Comparison of ENCODE assay signal across 23 mouse cellular contexts in genomic region chr16:43668294-43668693, GRCm38 (mm10). TPM values are rescaled to one million over a fixed set of nuclear protein-coding genes. Genes with fewer than 3 reads are reported as not detected.
DNase-seq lines count a peak whose midpoint lies in the region; ATAC-seq and TF ChIP-seq lines count a peak whose summit lies in the region.
"Had no signal": no experiment of that assay in that cellular context is flagged by ENCODE, and none has a peak within 500 bp of the region (broad histone marks: within the 10 kb centered on the region; RNA-seq: fewer than 3 reads in every experiment).

No protein-coding gene starts in this region.

- intact Hi-C loops in gastrocnemius, postnatal 36 days (cut with DNase I): no loop called here
- intact Hi-C loops in left cerebral cortex, postnatal 4 days (cut with DNase I): no loop called here

- peak overlapping the region; percentile 82 for H3K27ac ChIP-seq in CH12.LX (ENCODE audit: insufficient read depth, low read depth)

- H3K4me2 ChIP-seq in CH12.LX (ENCODE audit: insufficient read depth, low read depth, poor library complexity, severe bottlenecking): peak overlapping the region; percentile 48

- TF ChIP-seq CTCF in CH12.LX (conservative IDR thresholded peaks at IDR 0.05 in 1 of 2, IDR thresholded peaks at IDR 0.05 in 1 of 2; ENCODE audit: low read depth in 2 of 2, low read length in 2 of 2): no peak

- peaks cover 47 to 74% of the 10 kb centered on the region in 2 experiments for H3K4me1 ChIP-seq in CH12.LX (ENCODE audit: control insufficient read depth in 1 of 2, insufficient read depth in 2 of 2)

- no peak for DNase-seq in CH12.LX (ENCODE audit: extremely low read depth)
- no peak for DNase-seq in gastrocnemius, postnatal 36 days
- DNase-seq in lung, postnatal 14 days: no peak
- DNase-seq in left cerebral cortex, postnatal 4 days: no peak
- DNase-seq: adrenal gland, adult 2 months; adrenal gland, adult 8-10 months; adrenal gland, postnatal 10 days; adrenal gland, postnatal 14 days; adrenal gland, postnatal 25 days; adrenal gland, postnatal 36 days; B cell, adult 2 months; cerebellum, adult 11 months; cerebellum, adult 11-12 months; cerebellum, adult 18-20 months; cerebellum, adult 2 months had no signal

- H3K79me2 ChIP-seq in CH12.LX (replicated peaks; ENCODE audit: control insufficient read depth, extremely low read depth, insufficient read depth, poor library complexity, severe bottlenecking): no peaks in the 10 kb centered on the region

- in situ Hi-C loops in CH12.LX (cut with MboI; ENCODE audit: low pct_ligation_motif_present, low pct_unique_long_range_greater_than_20kb, low sequenced_read_pairs): no loop called here

- H3K36me3 ChIP-seq in CH12.LX (replicated peaks in 1 of 2; ENCODE audit: control insufficient read depth in 1 of 2, insufficient read depth in 1 of 2, low read length in 1 of 2): no peaks in the 10 kb centered on the region
- H3K36me3 ChIP-seq: G1E had no signal

- TF ChIP-seq POLR2A in CH12.LX (IDR thresholded peaks at IDR 0.05; ENCODE audit: low read depth, low read length): peak; percentile 53

- peak; percentile 50; the same call in 1 of the 2 replicates for TF ChIP-seq EP300 in CH12.LX (IDR thresholded peaks at IDR 0.05; ENCODE audit: low read length)

- dilution Hi-C loops in CH12.LX (cut with MboI; ENCODE audit: extremely low pct_ligation_motif_present, extremely low pct_unique_long_range_greater_than_20kb, low sequenced_read_pairs): no loop called here

- ATAC-seq in granulocyte monocyte progenitor cell, adult 5-6 weeks (replicated peaks; ENCODE audit: poor library complexity, severe bottlenecking): peak; percentile 40; the same call in 1 of the 2 replicates
- ATAC-seq in megakaryocyte progenitor cell, adult 5-6 weeks (replicated peaks; ENCODE audit: poor library complexity): peak; percentile 26; the same call in 1 of the 2 replicates
- ATAC-seq: activated CD4-positive, CD25-positive, alpha-beta regulatory T cell, adult 4 months; CD4-positive, CD25-positive, alpha-beta regulatory T cell, adult 4 months; Patski had no signal

- peak overlapping the region in 2 of 3 experiments; percentile 10 to 36 for H3K4me3 ChIP-seq in CH12.LX (replicated peaks in 1 of 3; ENCODE audit: low read depth in 2 of 3, low read length in 2 of 3, poor library complexity in 1 of 3)

- H3K27me3 ChIP-seq in CH12.LX (replicated peaks): no peaks in the 10 kb centered on the region
- H3K27me3 ChIP-seq: Patski had no signal

- no peak for TF ChIP-seq RAD21 in CH12.LX (IDR thresholded peaks at IDR 0.05; ENCODE audit: low read depth, low read length)

- peaks cover 3% of the 10 kb centered on the region for H3K9me3 ChIP-seq in CH12.LX (replicated peaks; ENCODE audit: low read length)
- H3K9me3 ChIP-seq: G1E had no signal

- H3K9ac ChIP-seq in CH12.LX (ENCODE audit: insufficient read depth, low read depth): peak overlapping the region; percentile 38; the same call in 1 of the 2 replicates

TF ChIP-seq in CH12.LX, 34 proteins besides CTCF, POLR2A, EP300 and RAD21:
- TF ChIP-seq TCF12 (IDR thresholded peaks at IDR 0.05; ENCODE audit: low read depth, low read length): peak; percentile 61
- no peak for TF ChIP-seq E2F4 (IDR thresholded peaks at IDR 0.05; ENCODE audit: insufficient replicate concordance, low read depth, low read length)
- TF ChIP-seq KAT2A (IDR thresholded peaks at IDR 0.05; ENCODE audit: insufficient replicate concordance, low read length): no peak
- TF ChIP-seq HCFC1 (IDR thresholded peaks at IDR 0.05; ENCODE audit: low read depth, low read length): peak; percentile 83
- 0 out of 2 replicates have a peak, but pooled peaks have one; percentile 35 for TF ChIP-seq MEF2A (IDR thresholded peaks at IDR 0.05; ENCODE audit: borderline replicate concordance, low read depth, low read length)
- TF ChIP-seq MAX (IDR thresholded peaks at IDR 0.05; ENCODE audit: low read length): 0 out of 2 replicates have a peak, but pooled peaks have one; percentile 22
- TF ChIP-seq MXI1 (IDR thresholded peaks at IDR 0.05; ENCODE audit: low read depth, low read length): no peak
- TF ChIP-seq MAZ (IDR thresholded peaks at IDR 0.05; ENCODE audit: low read depth, low read length): 0 out of 2 replicates have a peak, but pooled peaks have one; percentile 2
- TF ChIP-seq JUN (IDR thresholded peaks at IDR 0.05; ENCODE audit: insufficient read depth, low read depth, low read length): peak; percentile 8; the same call in 1 of the 2 replicates
- peak; percentile 66; the same call in 1 of the 2 replicates for TF ChIP-seq TBP (conservative IDR thresholded peaks at IDR 0.05; ENCODE audit: low read depth, low read length)
- TF ChIP-seq ELF1 (IDR thresholded peaks at IDR 0.05; ENCODE audit: low read depth, low read length): peak; percentile 69; the same call in 1 of the 2 replicates
- no peak for TF ChIP-seq ZKSCAN1 (IDR thresholded peaks at IDR 0.05; ENCODE audit: borderline replicate concordance, low read depth, low read length)
- TF ChIP-seq CHD2 (IDR thresholded peaks at IDR 0.05; ENCODE audit: low read length): peak; percentile 63; the same call in 1 of the 2 replicates
- no peak for TF ChIP-seq SIN3A (IDR thresholded peaks at IDR 0.05; ENCODE audit: low read length)
- TF ChIP-seq JUND (conservative IDR thresholded peaks at IDR 0.05; ENCODE audit: low read depth, low read length): no peak
- TF ChIP-seq IRF4 (IDR thresholded peaks at IDR 0.05; ENCODE audit: low read depth, low read length): peak; percentile 77

RNA-seq across cellular contexts. Expression of gene Tigit, which starts 4.3 kb away (rescaled TPM):
- 59.3 and 67.2 TPM in 2 replicates for total RNA-seq in CH12.LX (2012; rRNA removed)
- 13.6 and 17.5 TPM in 2 replicates for total RNA-seq in CH12.LX (2014; rRNA removed)
- polyA plus RNA-seq in CH12.LX (2012; ENCODE audit: insufficient read length, low read depth): 54.5 and 55.4 TPM in 2 replicates
- total RNA-seq in granulocyte monocyte progenitor cell, adult 5-6 weeks (2014; fragmentation: Nextera tagmentation): not detected in 2 replicates
- total RNA-seq in granulocyte monocyte progenitor cell, adult 5-6 weeks (2017): not detected in 2 replicates
- not detected in 2 replicates for total RNA-seq in megakaryocyte progenitor cell, adult 5-6 weeks (2015)
- not detected in 2 replicates for total RNA-seq in megakaryocyte progenitor cell, adult 5-6 weeks (2017)
- not detected for total RNA-seq in gastrocnemius, postnatal 36 days (2021)
- not detected for total RNA-seq in left cerebral cortex, postnatal 4 days (2021)
- total RNA-seq: adrenal gland, postnatal 10 days; adrenal gland, postnatal 14 days; adrenal gland, postnatal 25 days; adrenal gland, postnatal 36 days; adrenal gland, postnatal 4 days; G1E had no signal
- polyA plus RNA-seq: brain, embryonic 14.5 days; cerebellum, adult 2 months; G1E; Patski had no signal

Comparison
In these comparisons a context has a peak if more than half of its experiments do, and no peak if none do; other contexts are left out.
1. RNA of gene Tigit, which starts 4.3 kb away (total RNA-seq): 13.6 to 67.2 TPM in CH12.LX; not detected in granulocyte monocyte progenitor cell, adult 5-6 weeks, not detected in megakaryocyte progenitor cell, adult 5-6 weeks, not detected in gastrocnemius, postnatal 36 days and not detected in left cerebral cortex, postnatal 4 days; every median in the first group is over 10 times any median in the second.